Mouse (Mus musculus): ENCODE measurements around the gene Mfsd2a. TPM values are rescaled to one million over a fixed set of nuclear protein-coding genes. Genes with fewer than 3 reads are reported as not detected.

Mfsd2a gene
- total RNA-seq, 2 experiments from 2014 or later: not detected

Other genes with a start within 250 kb of the Mfsd2a start
- gene Ppt1, start 124.9 kb downstream of the Mfsd2a start, total RNA-seq (2014; fragmentation: Nextera tagmentation): 59.3 and 67.4 TPM in 2 replicates
- 79.1 and 80.1 TPM in 2 replicates for gene Ppt1, start 124.9 kb downstream of the Mfsd2a start, total RNA-seq (2017)
- 122 and 132 TPM in 2 replicates for gene Cap1, start 75.1 kb downstream of the Mfsd2a start, total RNA-seq (2014; fragmentation: Nextera tagmentation)
- 132 and 157 TPM in 2 replicates for gene Cap1, start 75.1 kb downstream of the Mfsd2a start, total RNA-seq (2017)
- 1.5 and 4.4 TPM in 2 replicates for gene Mycl, start 34.5 kb upstream of the Mfsd2a start, total RNA-seq (2014; fragmentation: Nextera tagmentation)
- 0.21 and 0.78 TPM in 2 replicates for gene Mycl, start 34.5 kb upstream of the Mfsd2a start, total RNA-seq (2017)
- 10.8 and 21.5 TPM in 2 replicates for gene Trit1, start 55.4 kb upstream of the Mfsd2a start, total RNA-seq (2014; fragmentation: Nextera tagmentation)
- 20.4 and 20.7 TPM in 2 replicates for gene Trit1, start 55.4 kb upstream of the Mfsd2a start, total RNA-seq (2017)
- gene Bmp8b, start 144.0 kb upstream of the Mfsd2a start, total RNA-seq (2014; fragmentation: Nextera tagmentation): not detected in 2 replicates
- 0.09 TPM in 1 of 2 replicates, not detected in the other for gene Bmp8b, start 144.0 kb upstream of the Mfsd2a start, total RNA-seq (2017)
- 1.7 TPM in 1 of 2 replicates, not detected in the other for gene Oxct2b, start 155.1 kb upstream of the Mfsd2a start, total RNA-seq (2014; fragmentation: Nextera tagmentation)
- gene Oxct2b, start 155.1 kb upstream of the Mfsd2a start, total RNA-seq (2017): not detected in 2 replicates
- gene Ppie, start 178.8 kb upstream of the Mfsd2a start, total RNA-seq (2014; fragmentation: Nextera tagmentation): 56.2 and 64.7 TPM in 2 replicates
- 70.2 and 75.5 TPM in 2 replicates for gene Ppie, start 178.8 kb upstream of the Mfsd2a start, total RNA-seq (2017)
- gene Hpcal4, start 222.0 kb upstream of the Mfsd2a start, total RNA-seq (2014; fragmentation: Nextera tagmentation): not detected in 2 replicates
- gene Hpcal4, start 222.0 kb upstream of the Mfsd2a start, total RNA-seq (2017): not detected in 2 replicates
- gene Nt5c1a, start 240.3 kb upstream of the Mfsd2a start, total RNA-seq (2014; fragmentation: Nextera tagmentation): not detected in 2 replicates
- not detected in 2 replicates for gene Nt5c1a, start 240.3 kb upstream of the Mfsd2a start, total RNA-seq (2017)

Measured in granulocyte monocyte progenitor cell, adult 5-6 weeks (primary cell).